Comparison of ENCODE assay signal across 13 mouse cellular contexts in the genomic region with DNA sequence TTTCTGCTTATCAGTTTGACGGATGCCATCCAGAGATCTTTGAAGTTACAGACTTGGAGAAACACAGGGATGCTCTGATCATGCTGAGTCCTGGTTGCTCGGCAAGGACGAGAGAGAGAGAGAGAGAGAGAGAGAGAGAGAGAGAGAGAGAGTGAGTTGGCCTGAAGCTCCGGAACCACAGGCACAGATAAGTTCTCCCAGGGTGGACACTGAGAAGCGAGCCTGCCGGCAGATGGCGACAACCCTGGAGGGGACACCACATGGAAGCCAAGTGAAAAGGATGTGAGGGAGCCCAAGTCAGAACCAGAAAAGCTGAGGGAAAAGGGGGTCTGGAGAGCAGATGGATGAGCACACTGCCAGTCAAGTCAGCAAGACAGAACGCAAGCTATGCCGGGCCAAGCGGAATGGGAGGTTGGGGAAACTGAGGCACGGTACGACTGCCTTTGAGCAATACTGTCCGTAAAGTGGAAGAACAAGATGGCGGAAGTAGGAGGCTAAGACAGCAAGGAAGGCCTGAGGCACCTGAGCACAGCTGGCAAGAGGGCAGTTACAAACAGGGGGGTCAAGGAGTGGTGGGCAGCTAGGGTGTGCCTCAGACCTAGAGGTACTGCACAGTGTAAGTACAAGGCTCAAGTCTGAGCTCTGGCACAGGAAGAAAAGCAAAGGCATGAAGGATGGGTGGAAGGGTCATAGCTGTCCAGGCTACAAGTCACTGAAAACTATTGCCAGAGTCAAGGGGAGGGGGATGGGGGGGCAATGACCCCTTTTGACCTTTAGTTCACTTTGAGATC.
DNase-seq lines count a peak whose midpoint lies in the region; ATAC-seq and TF ChIP-seq lines count a peak whose summit lies in the region.
"Had no signal": no experiment of that assay in that cellular context is flagged by ENCODE, and none has a peak within 500 bp of the region (broad histone marks: within the 10 kb centered on the region; RNA-seq: fewer than 3 reads in every experiment).

No protein-coding gene starts in this region.

- peak; percentile 45 to 59 for DNase-seq in cerebellum, postnatal 10 days
- no peak for DNase-seq in kidney, adult 18-20 months
- DNase-seq in midbrain, postnatal 0 days (ENCODE audit: low spot score), result no peak
- no peak for DNase-seq in stomach, postnatal 0 days (ENCODE audit: low spot score)
- DNase-seq in retina, embryonic 14.5 days (ENCODE audit: low spot score), result no peak

- no peak for ATAC-seq in cerebellum, adult (ENCODE audit: insufficient number of reproducible peaks, low FRiP score, low TSS enrichment)
- peak; percentile 31; the same call in 1 of the 2 replicates for ATAC-seq in kidney, embryonic 16.5 days (ENCODE audit: low FRiP score, low TSS enrichment)
- no peak for ATAC-seq in midbrain, postnatal 0 days (ENCODE audit: low FRiP score)
- ATAC-seq in midbrain, embryonic 16.5 days, result no peak
- no peak for ATAC-seq in stomach, postnatal 0 days (ENCODE audit: low FRiP score, low TSS enrichment)
- ATAC-seq: Patski had no signal

- H3K36me3 ChIP-seq in kidney, embryonic 16.5 days (ENCODE audit: insufficient read depth, low read length), result no peaks in the 10 kb centered on the region
- no peaks in the 10 kb centered on the region for H3K36me3 ChIP-seq in midbrain, postnatal 0 days (ENCODE audit: insufficient read depth, low read length)
- H3K36me3 ChIP-seq in midbrain, embryonic 16.5 days (ENCODE audit: control insufficient read depth, insufficient read depth, low read length), result no peaks in the 10 kb centered on the region
- H3K36me3 ChIP-seq in stomach, postnatal 0 days (ENCODE audit: control insufficient read depth, insufficient read depth, low read length), result no peaks in the 10 kb centered on the region
- H3K36me3 ChIP-seq: forebrain, embryonic 12.5 days; kidney, embryonic 15.5 days; lung, embryonic 15.5 days had no signal

- no peak overlapping the region for H3K4me3 ChIP-seq in kidney, embryonic 16.5 days (ENCODE audit: low read length)
- H3K4me3 ChIP-seq in midbrain, postnatal 0 days (ENCODE audit: low read depth, low read length), result no peak overlapping the region
- no peak overlapping the region for H3K4me3 ChIP-seq in midbrain, embryonic 16.5 days (ENCODE audit: low read depth, low read length)
- no peak overlapping the region for H3K4me3 ChIP-seq in stomach, postnatal 0 days (ENCODE audit: low read depth, low read length)
- H3K4me3 ChIP-seq: forebrain, embryonic 12.5 days; kidney, embryonic 15.5 days; lung, embryonic 15.5 days had no signal

- peak; percentile 30 for TF ChIP-seq CTCF in midbrain, postnatal 0 days (IDR thresholded peaks at IDR 0.05)
- TF ChIP-seq CTCF in stomach, postnatal 0 days (IDR thresholded peaks at IDR 0.05; ENCODE audit: low read depth), result peak; percentile 51

- WGBS in kidney, embryonic 16.5 days, result 87% methylated on average over 14 of the region's 14 CpGs
- 85% methylated on average over 14 of the region's 14 CpGs for WGBS in midbrain, postnatal 0 days
- 83% methylated on average over 14 of the region's 14 CpGs for WGBS in midbrain, embryonic 16.5 days
- WGBS in stomach, postnatal 0 days, result 79% methylated on average over 14 of the region's 14 CpGs

- no peak overlapping the region for H3K27ac ChIP-seq in kidney, embryonic 16.5 days (ENCODE audit: low read length)
- no peak overlapping the region for H3K27ac ChIP-seq in midbrain, postnatal 0 days (ENCODE audit: low read depth, low read length)
- no peak overlapping the region for H3K27ac ChIP-seq in midbrain, embryonic 16.5 days (ENCODE audit: low read length)
- H3K27ac ChIP-seq in stomach, postnatal 0 days (replicated peaks), result no peak overlapping the region
- H3K27ac ChIP-seq: forebrain, embryonic 12.5 days; hindbrain, embryonic 14.5 days; kidney, embryonic 15.5 days; lung, embryonic 15.5 days had no signal

- no peak overlapping the region for H3K4me2 ChIP-seq in kidney, embryonic 16.5 days (replicated peaks; ENCODE audit: low read depth, low read length)
- no peak overlapping the region for H3K4me2 ChIP-seq in midbrain, postnatal 0 days (ENCODE audit: low read depth, low read length, poor library complexity, severe bottlenecking)
- no peak overlapping the region for H3K4me2 ChIP-seq in midbrain, embryonic 16.5 days (ENCODE audit: low read length)
- no peak overlapping the region for H3K4me2 ChIP-seq in stomach, postnatal 0 days (replicated peaks; ENCODE audit: low read depth)
- H3K4me2 ChIP-seq: forebrain, embryonic 12.5 days; hindbrain, embryonic 14.5 days; kidney, embryonic 15.5 days; lung, embryonic 15.5 days had no signal

- TF ChIP-seq EP300 in stomach, postnatal 0 days (optimal IDR thresholded peaks at IDR 0.05), result no peak

- no peaks in the 10 kb centered on the region for H3K9me3 ChIP-seq in kidney, embryonic 16.5 days (ENCODE audit: low read length)
- H3K9me3 ChIP-seq in midbrain, postnatal 0 days (ENCODE audit: low read length), result no peaks in the 10 kb centered on the region
- H3K9me3 ChIP-seq in midbrain, embryonic 16.5 days (replicated peaks; ENCODE audit: control insufficient read depth, low read length, poor library complexity, severe bottlenecking), result no peaks in the 10 kb centered on the region
- H3K9me3 ChIP-seq in stomach, postnatal 0 days (ENCODE audit: control insufficient read depth, low read length), result no peaks in the 10 kb centered on the region
- H3K9me3 ChIP-seq: forebrain, embryonic 12.5 days; kidney, embryonic 15.5 days; lung, embryonic 15.5 days had no signal

- H3K4me1 ChIP-seq in kidney, embryonic 16.5 days (ENCODE audit: insufficient read depth, low read length), result peaks cover 10% of the 10 kb centered on the region
- H3K4me1 ChIP-seq in midbrain, postnatal 0 days (ENCODE audit: insufficient read depth, low read length), result peaks cover 14% of the 10 kb centered on the region
- H3K4me1 ChIP-seq in midbrain, embryonic 16.5 days (ENCODE audit: control insufficient read depth, insufficient read depth, low read length), result peaks cover 28% of the 10 kb centered on the region
- H3K4me1 ChIP-seq in stomach, postnatal 0 days (replicated peaks; ENCODE audit: control insufficient read depth, insufficient read depth), result no peaks in the 10 kb centered on the region

- H3K9ac ChIP-seq in kidney, embryonic 16.5 days (replicated peaks; ENCODE audit: low read length), result no peak overlapping the region
- no peak overlapping the region for H3K9ac ChIP-seq in midbrain, postnatal 0 days (replicated peaks; ENCODE audit: low read length, poor library complexity, severe bottlenecking)
- no peak overlapping the region for H3K9ac ChIP-seq in midbrain, embryonic 16.5 days (ENCODE audit: low read depth, low read length)
- H3K9ac ChIP-seq in stomach, postnatal 0 days (ENCODE audit: low read length), result no peak overlapping the region
- H3K9ac ChIP-seq: forebrain, embryonic 12.5 days; hindbrain, embryonic 14.5 days; kidney, embryonic 15.5 days; lung, embryonic 15.5 days had no signal

- H3K27me3 ChIP-seq in kidney, embryonic 16.5 days (ENCODE audit: insufficient read depth, low read length), result peaks cover 26% of the 10 kb centered on the region
- peaks cover 14% of the 10 kb centered on the region; the same call in 1 of the 2 replicates for H3K27me3 ChIP-seq in midbrain, postnatal 0 days (ENCODE audit: insufficient read depth, low read length)
- peaks cover 11% of the 10 kb centered on the region for H3K27me3 ChIP-seq in midbrain, embryonic 16.5 days (ENCODE audit: control insufficient read depth, insufficient read depth, low read depth, low read length)
- H3K27me3 ChIP-seq in stomach, postnatal 0 days (ENCODE audit: control insufficient read depth, insufficient read depth, low read length), result no peaks in the 10 kb centered on the region; the same call in 1 of the 2 replicates
- H3K27me3 ChIP-seq: lung, embryonic 15.5 days had no signal

Comparison
In these comparisons a context has a peak if more than half of its experiments do, and no peak if none do; other contexts are left out.
1. DNase-seq: peak in cerebellum, postnatal 10 days (2 of 2); none in kidney, adult 18-20 months (single experiment), midbrain, postnatal 0 days (single experiment), stomach, postnatal 0 days (single experiment) and retina, embryonic 14.5 days (single experiment).